ENCODE assay signal across 30 mouse cellular contexts in the genomic region with DNA sequence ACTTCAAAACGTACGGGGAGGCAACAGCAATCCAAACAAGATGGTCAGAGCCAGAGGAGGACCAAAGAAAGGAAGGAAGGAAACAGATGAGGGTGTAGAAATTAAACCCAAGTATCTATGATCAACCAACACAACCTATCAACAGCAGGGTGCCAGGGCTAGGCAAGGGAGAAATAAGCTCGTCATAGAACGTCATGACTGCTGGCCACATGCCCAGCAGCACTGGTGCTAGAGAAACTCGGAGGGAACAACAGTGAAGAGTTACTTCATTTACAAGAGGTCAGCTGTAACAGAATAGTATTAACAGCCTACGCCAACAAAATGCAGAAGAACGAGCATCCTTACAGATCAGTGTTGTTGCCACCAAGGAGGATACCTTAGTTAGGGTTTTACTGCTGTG.
DNase-seq lines count a peak whose midpoint lies in the region; ATAC-seq and TF ChIP-seq lines count a peak whose summit lies in the region.
"Had no signal": no experiment of that assay in that cellular context is flagged by ENCODE, and none has a peak within 500 bp of the region (broad histone marks: within the 10 kb centered on the region; RNA-seq: fewer than 3 reads in every experiment).

No protein-coding gene starts in this region.

- H3K4me2 ChIP-seq in heart, embryonic 11.5 days: no peak overlapping the region
- H3K4me2 ChIP-seq: forebrain, embryonic 13.5 days; heart, embryonic 13.5 days; hindbrain, embryonic 12.5 days; intestine, embryonic 15.5 days; kidney, embryonic 15.5 days; liver, embryonic 12.5 days; midbrain, embryonic 15.5 days; neural tube, embryonic 15.5 days had no signal

- no peaks in the 10 kb centered on the region for H3K27me3 ChIP-seq in heart, adult 2 months (ENCODE audit: control insufficient read depth, insufficient read depth, low read length)
- H3K27me3 ChIP-seq in heart, embryonic 11.5 days (ENCODE audit: control insufficient read depth, insufficient read depth, low read length): no peaks in the 10 kb centered on the region
- H3K27me3 ChIP-seq: forebrain, embryonic 13.5 days; heart, embryonic 13.5 days; hindbrain, embryonic 12.5 days; intestine, embryonic 15.5 days; kidney, embryonic 15.5 days; liver, embryonic 12.5 days; midbrain, embryonic 15.5 days; neural tube, embryonic 15.5 days had no signal

- no peak overlapping the region for H3K9ac ChIP-seq in heart, adult 2 months (ENCODE audit: low read depth, low read length)
- no peak overlapping the region for H3K9ac ChIP-seq in heart, embryonic 11.5 days (ENCODE audit: low read depth, low read length)
- H3K9ac ChIP-seq: forebrain, embryonic 13.5 days; heart, embryonic 13.5 days; hindbrain, embryonic 12.5 days; intestine, embryonic 15.5 days; kidney, embryonic 15.5 days; liver, embryonic 12.5 days; liver, postnatal 0 days; midbrain, embryonic 15.5 days; neural tube, embryonic 15.5 days had no signal

- ATAC-seq in heart, embryonic 11.5 days (replicated peaks; ENCODE audit: insufficient number of reproducible peaks, low FRiP score, low TSS enrichment): no peak
- ATAC-seq: CD4-positive, CD25-positive, alpha-beta regulatory T cell, adult 4 months; forebrain, embryonic 13.5 days; hindbrain, postnatal 0 days; intestine, embryonic 15.5 days; liver, embryonic 12.5 days; liver, postnatal 0 days; midbrain, embryonic 15.5 days had no signal

- H3K4me3 ChIP-seq in heart, adult 2 months: no peak overlapping the region
- H3K4me3 ChIP-seq in heart, embryonic 11.5 days (ENCODE audit: low read depth, low read length): no peak overlapping the region
- H3K4me3 ChIP-seq: forebrain, embryonic 13.5 days; heart, embryonic 13.5 days; hindbrain, embryonic 12.5 days; intestine, embryonic 15.5 days; kidney, embryonic 15.5 days; liver, embryonic 12.5 days; midbrain, embryonic 10.5 days; midbrain, embryonic 15.5 days; neural tube, embryonic 15.5 days had no signal

- peaks cover 6% of the 10 kb centered on the region; the same call in 1 of the 2 replicates for H3K36me3 ChIP-seq in heart, adult 2 months (ENCODE audit: control insufficient read depth, insufficient read depth, low read length)
- H3K36me3 ChIP-seq in heart, embryonic 11.5 days (ENCODE audit: control insufficient read depth, insufficient read depth, low read length): no peaks in the 10 kb centered on the region
- H3K36me3 ChIP-seq: hindbrain, embryonic 12.5 days; intestine, embryonic 15.5 days; kidney, embryonic 15.5 days; midbrain, embryonic 10.5 days; midbrain, embryonic 15.5 days; neural tube, embryonic 15.5 days had no signal

- no peak for TF ChIP-seq POLR2A in heart, adult 2 months (IDR thresholded peaks at IDR 0.05; ENCODE audit: insufficient read depth, low read depth, low read length)

- intact Hi-C loops in heart, adult 2 months (cut with DNase I): no loop called here

- H3K4me1 ChIP-seq in heart, adult 2 months (ENCODE audit: control insufficient read depth, insufficient read depth, low read length): peaks cover 12% of the 10 kb centered on the region
- peaks cover 21% of the 10 kb centered on the region for H3K4me1 ChIP-seq in heart, embryonic 11.5 days (ENCODE audit: control insufficient read depth, insufficient read depth, low read length)

- no peak for TF ChIP-seq EP300 in heart, adult 2 months (IDR thresholded peaks at IDR 0.05; ENCODE audit: insufficient read depth, low read depth, low read length)

- peak overlapping the region; percentile 7 for H3K27ac ChIP-seq in heart, adult 2 months
- no peak overlapping the region for H3K27ac ChIP-seq in heart, embryonic 11.5 days (ENCODE audit: low read depth, low read length)
- H3K27ac ChIP-seq: forebrain, embryonic 13.5 days; heart, embryonic 13.5 days; hindbrain, embryonic 12.5 days; hindbrain, postnatal 0 days; intestine, embryonic 15.5 days; kidney, embryonic 15.5 days; liver, embryonic 12.5 days; midbrain, embryonic 10.5 days; midbrain, embryonic 15.5 days; neural tube, embryonic 15.5 days had no signal

- no peaks in the 10 kb centered on the region for H3K9me3 ChIP-seq in heart, embryonic 11.5 days (replicated peaks; ENCODE audit: control insufficient read depth, low read length)
- H3K9me3 ChIP-seq: forebrain, embryonic 13.5 days; heart, embryonic 13.5 days; hindbrain, embryonic 12.5 days; intestine, embryonic 15.5 days; kidney, embryonic 15.5 days; liver, embryonic 12.5 days; midbrain, embryonic 10.5 days; midbrain, embryonic 15.5 days; neural tube, embryonic 15.5 days had no signal

- TF ChIP-seq CTCF in heart, adult 2 months (IDR thresholded peaks at IDR 0.05): no peak

- peaks cover 3% of the 10 kb centered on the region for H3K79me2 ChIP-seq in heart, adult 2 months (replicated peaks; ENCODE audit: control insufficient read depth, insufficient read depth, low read length)

- 47% methylated on average over 7 of the region's 7 CpGs for WGBS in heart, adult 2 months
- WGBS in heart, embryonic 11.5 days (ENCODE audit: insufficient replicate concordance): 84% methylated on average over 7 of the region's 7 CpGs

- peak in 1 of 2 experiments; percentile 26 for DNase-seq in heart, adult 2 months
- DNase-seq in kidney, postnatal 14 days: peak; percentile 41
- no peak for DNase-seq in kidney, adult 8-10 months
- DNase-seq in lung, postnatal 36 days: peak; percentile 46
- DNase-seq in lung, postnatal 25 days (ENCODE audit: low spot score): no peak
- DNase-seq in adipocyte (ENCODE audit: low spot score): peak; percentile 5
- DNase-seq in adrenal gland, adult (ENCODE audit: inconsistent age in 2 of 2, low spot score in 1 of 2): no peak
- DNase-seq: adrenal gland, adult 8-10 months; cerebellum, adult 8-10 months; cerebellum, postnatal 25 days; heart, postnatal 10 days; left cerebral cortex, postnatal 4 days; liver, postnatal 0 days; lung, postnatal 10 days; retina, postnatal 1 day; right cerebral cortex, postnatal 14 days; thymus, adult 2 months; thymus, postnatal 4 days had no signal

Comparison
In these comparisons a context has a peak if more than half of its experiments do, and no peak if none do; other contexts are left out.
1. DNase-seq: peak in kidney, postnatal 14 days (single experiment), lung, postnatal 36 days (single experiment) and adipocyte (single experiment); none in kidney, adult 8-10 months (0 of 2), lung, postnatal 25 days (single experiment) and adrenal gland, adult (0 of 2).